Mouse (Mus musculus): Measurements from ENCODE around the gene Sema5b. TPM values are rescaled to one million over a fixed set of nuclear protein-coding genes. Genes with fewer than 3 reads are reported as not detected.

Gene Sema5b
- total and polyA plus RNA-seq, 3 experiments, result not detected

GRCm38 (mm10) chr16:35681327-35682108 is 140.6 kb downstream of the Sema5b start:
- H3K9me3 ChIP-seq (replicated peaks; ENCODE audit: insufficient read depth, low read length), result no peaks in the 10 kb centered on the region
- TF ChIP-seq KAT2A (conservative IDR thresholded peaks at IDR 0.05; ENCODE audit: low read depth, low read length) (no peak), HCFC1 (IDR thresholded peaks at IDR 0.05; ENCODE audit: low read depth, low read length) (no peak), EP300 (IDR thresholded peaks at IDR 0.05; ENCODE audit: low read depth in 1 of 2, low read length in 2 of 2) (no peak), MEF2A (IDR thresholded peaks at IDR 0.05; ENCODE audit: extremely low read depth, insufficient replicate concordance, low read depth, low read length, poor library complexity, severe bottlenecking) (no peak), RAD21 (IDR thresholded peaks at IDR 0.05; ENCODE audit: low read depth, low read length) (no peak), ZMIZ1 (IDR thresholded peaks at IDR 0.05; ENCODE audit: low read depth, low read length) (no peak), MAZ (IDR thresholded peaks at IDR 0.05; ENCODE audit: low read depth, low read length) (no peak), POLR2A (IDR thresholded peaks at IDR 0.05; ENCODE audit: control insufficient read depth in 1 of 2, insufficient read depth in 1 of 2, low read depth in 1 of 2, low read length in 2 of 2, poor library complexity in 1 of 2) (no peak), POLR2AphosphoS2 (IDR thresholded peaks at IDR 0.05; ENCODE audit: low read length) (no peak)
- no peak for DNase-seq (ENCODE audit: low read depth, low spot score)
- no peak overlapping the region for H3K4me3 ChIP-seq (ENCODE audit: control insufficient read depth in 1 of 2, insufficient read depth in 1 of 2, low read depth in 2 of 2, low read length in 2 of 2)
- no peak overlapping the region for H3K27ac ChIP-seq (ENCODE audit: control insufficient read depth, low read depth, low read length)
- no peaks in the 10 kb centered on the region for H3K79me2 ChIP-seq (ENCODE audit: control insufficient read depth, insufficient read depth, low read length, poor library complexity)
- peaks cover 0 to 16% of the 10 kb centered on the region in 2 experiments; a peak in 2 of 4 replicates for H3K36me3 ChIP-seq (ENCODE audit: control insufficient read depth in 1 of 2, insufficient read depth in 2 of 2, low read length in 2 of 2)
- H3K27me3 ChIP-seq (ENCODE audit: control insufficient read depth in 1 of 2, insufficient read depth in 2 of 2, low read length in 2 of 2), result 0 out of 4 replicates have a peak, but pooled peaks cover 0 to 2% of the 10 kb centered on the region in 2 experiments
- no peak overlapping the region for H3K9ac ChIP-seq (ENCODE audit: control insufficient read depth, low read depth, low read length, poor library complexity, severe bottlenecking)
- H3K4me1 ChIP-seq (ENCODE audit: control insufficient read depth in 1 of 2, insufficient read depth in 2 of 2, low read length in 2 of 2), result peaks cover 5 to 15% of the 10 kb centered on the region in 2 experiments

GRCm38 (mm10) chr16:35685027-35685426 is 144.1 kb downstream of the Sema5b start:
- peaks cover 0 to 5% of the 10 kb centered on the region in 2 experiments; a peak in 1 of 4 replicates for H3K27me3 ChIP-seq (ENCODE audit: control insufficient read depth in 1 of 2, insufficient read depth in 2 of 2, low read length in 2 of 2)
- no peak for TF ChIP-seq MAFK (IDR thresholded peaks at IDR 0.05; ENCODE audit: borderline replicate concordance, low read depth, low read length)
- TF ChIP-seq EP300 (IDR thresholded peaks at IDR 0.05; ENCODE audit: low read depth in 1 of 2, low read length in 2 of 2), result no peak
- no peak for TF ChIP-seq ZMIZ1 (IDR thresholded peaks at IDR 0.05; ENCODE audit: low read depth, low read length)
- TF ChIP-seq E2F4 (IDR thresholded peaks at IDR 0.05; ENCODE audit: borderline replicate concordance, low read depth, low read length), result no peak
- no peaks in the 10 kb centered on the region for H3K79me2 ChIP-seq (ENCODE audit: control insufficient read depth, insufficient read depth, low read length, poor library complexity)
- no peaks in the 10 kb centered on the region for H3K9me3 ChIP-seq (replicated peaks; ENCODE audit: insufficient read depth, low read length)
- no peak for DNase-seq (ENCODE audit: low read depth, low spot score)
- no peak overlapping the region for H3K9ac ChIP-seq (ENCODE audit: control insufficient read depth, low read depth, low read length, poor library complexity, severe bottlenecking)
- no peak overlapping the region for H3K4me3 ChIP-seq (ENCODE audit: control insufficient read depth in 1 of 2, insufficient read depth in 1 of 2, low read depth in 2 of 2, low read length in 2 of 2)
- H3K27ac ChIP-seq (ENCODE audit: control insufficient read depth, low read depth, low read length), result no peak overlapping the region
- H3K4me1 ChIP-seq (ENCODE audit: control insufficient read depth in 1 of 2, insufficient read depth in 2 of 2, low read length in 2 of 2), result no peaks in the 10 kb centered on the region
- H3K36me3 ChIP-seq (ENCODE audit: control insufficient read depth in 1 of 2, insufficient read depth in 2 of 2, low read length in 2 of 2), result no peaks in the 10 kb centered on the region

GRCm38 (mm10) chr16:35686491-35686890 is 145.5 kb downstream of the Sema5b start:
- no peak overlapping the region for H3K4me3 ChIP-seq (ENCODE audit: control insufficient read depth in 1 of 2, insufficient read depth in 1 of 2, low read depth in 2 of 2, low read length in 2 of 2)
- no peak for TF ChIP-seq MAX (IDR thresholded peaks at IDR 0.05; ENCODE audit: low read length)
- TF ChIP-seq EP300 (IDR thresholded peaks at IDR 0.05; ENCODE audit: low read depth in 1 of 2, low read length in 2 of 2), result no peak
- no peak for TF ChIP-seq ZNF384 (IDR thresholded peaks at IDR 0.05; ENCODE audit: low read depth, low read length)
- TF ChIP-seq RCOR1 (IDR thresholded peaks at IDR 0.05; ENCODE audit: low read depth, low read length), result no peak
- no peak for TF ChIP-seq ZC3H11A (IDR thresholded peaks at IDR 0.05; ENCODE audit: low read depth, low read length)
- no peak for TF ChIP-seq CHD1 (IDR thresholded peaks at IDR 0.05; ENCODE audit: low read depth, low read length)
- TF ChIP-seq POLR2A (IDR thresholded peaks at IDR 0.05; ENCODE audit: control insufficient read depth in 1 of 2, insufficient read depth in 1 of 2, low read depth in 1 of 2, low read length in 2 of 2, poor library complexity in 1 of 2), result no peak
- TF ChIP-seq ZMIZ1 (IDR thresholded peaks at IDR 0.05; ENCODE audit: low read depth, low read length), result no peak
- no peak for TF ChIP-seq GATA1 (IDR thresholded peaks at IDR 0.05; ENCODE audit: low read depth, low read length)
- TF ChIP-seq USF2 (IDR thresholded peaks at IDR 0.05; ENCODE audit: borderline replicate concordance in 1 of 2, insufficient read depth in 1 of 2, low read depth in 1 of 2, low read length in 2 of 2), result no peak
- no peak for TF ChIP-seq MAZ (IDR thresholded peaks at IDR 0.05; ENCODE audit: low read depth, low read length)
- no peak for TF ChIP-seq BHLHE40 (IDR thresholded peaks at IDR 0.05; ENCODE audit: borderline replicate concordance, low read depth, low read length)
- no peak for TF ChIP-seq CHD2 (IDR thresholded peaks at IDR 0.05; ENCODE audit: low read length)

More at GRCm38 (mm10) chr16:35686491-35686890, 145.5 kb downstream of the Sema5b start:
- no peak overlapping the region for H3K27ac ChIP-seq (ENCODE audit: control insufficient read depth, low read depth, low read length)
- no peaks in the 10 kb centered on the region for H3K79me2 ChIP-seq (ENCODE audit: control insufficient read depth, insufficient read depth, low read length, poor library complexity)
- no peak overlapping the region for H3K9ac ChIP-seq (ENCODE audit: control insufficient read depth, low read depth, low read length, poor library complexity, severe bottlenecking)
- no peaks in the 10 kb centered on the region for H3K36me3 ChIP-seq (ENCODE audit: control insufficient read depth in 1 of 2, insufficient read depth in 2 of 2, low read length in 2 of 2)
- peaks cover 0 to 5% of the 10 kb centered on the region in 2 experiments; a peak in 1 of 4 replicates for H3K27me3 ChIP-seq (ENCODE audit: control insufficient read depth in 1 of 2, insufficient read depth in 2 of 2, low read length in 2 of 2)
- DNase-seq (ENCODE audit: low read depth, low spot score), result no peak
- H3K9me3 ChIP-seq (replicated peaks; ENCODE audit: insufficient read depth, low read length), result no peaks in the 10 kb centered on the region
- H3K4me1 ChIP-seq (ENCODE audit: control insufficient read depth in 1 of 2, insufficient read depth in 2 of 2, low read length in 2 of 2), result no peaks in the 10 kb centered on the region
